Mouse (Mus musculus): ENCODE results near the gene Slc25a16. TPM values are rescaled to one million over a fixed set of nuclear protein-coding genes. Genes with fewer than 3 reads are reported as not detected.

Slc25a16 gene
- polyA plus RNA-seq (2016; fragmentation: Nextera tagmentation; extraction: Ambion mirVana) = 8.8 and 11.3 TPM in 2 replicates

GRCm38 (mm10) chr10:62919925-62920765 is at the start of gene Slc25a16:
Slc25a16 (plus strand) TSS chr10:62920633.
- 6% methylated on average over 50 of the region's 50 CpGs for WGBS
- Histone ChIP-seq H3K27me3 (ENCODE audit: low read depth, poor library complexity, severe bottlenecking) (no peaks in the 10 kb centered on the region), H3K36me3 (no peaks in the 10 kb centered on the region), H3K4me3 (peak within 1 kb of the TSS; percentile 91), H3K4me1 (peaks cover 16% of the 10 kb centered on the region), H3K9me3 (replicated peaks) (no peaks in the 10 kb centered on the region), H3K27ac (peak within 1 kb of the TSS; percentile 88)
- DNase-seq (ENCODE audit: low spot score) = peak; percentile 96

DNA sequence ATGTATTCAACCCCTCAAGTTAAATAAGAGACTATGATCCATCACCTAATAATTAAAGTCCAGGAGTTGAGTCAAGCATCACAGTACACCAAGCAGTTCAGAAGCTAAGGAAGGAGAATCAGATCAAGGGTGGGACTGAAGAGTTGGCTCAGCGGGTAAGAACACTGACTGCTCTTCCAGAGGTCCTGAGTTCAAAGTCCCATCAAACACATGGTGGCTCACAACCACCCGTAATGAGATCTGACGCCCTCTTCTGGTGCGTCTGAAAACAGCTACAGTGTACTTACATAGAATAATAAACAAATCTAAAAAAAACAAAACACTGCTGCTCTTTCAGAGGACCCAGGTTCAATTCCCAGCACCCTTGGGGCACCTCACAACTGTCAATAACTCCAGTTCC is 45.6 kb upstream of the Slc25a16 start:
- WGBS = 82% methylated on average over 4 of the region's 4 CpGs
- no peaks in the 10 kb centered on the region for H3K9me3 ChIP-seq (replicated peaks)
- no peaks in the 10 kb centered on the region for H3K27me3 ChIP-seq (ENCODE audit: low read depth, poor library complexity, severe bottlenecking)
- H3K4me3 ChIP-seq = no peak overlapping the region
- H3K36me3 ChIP-seq = peaks cover 25% of the 10 kb centered on the region
- H3K27ac ChIP-seq = no peak overlapping the region
- DNase-seq (ENCODE audit: low spot score) = no peak
- H3K4me1 ChIP-seq = no peaks in the 10 kb centered on the region

DNA sequence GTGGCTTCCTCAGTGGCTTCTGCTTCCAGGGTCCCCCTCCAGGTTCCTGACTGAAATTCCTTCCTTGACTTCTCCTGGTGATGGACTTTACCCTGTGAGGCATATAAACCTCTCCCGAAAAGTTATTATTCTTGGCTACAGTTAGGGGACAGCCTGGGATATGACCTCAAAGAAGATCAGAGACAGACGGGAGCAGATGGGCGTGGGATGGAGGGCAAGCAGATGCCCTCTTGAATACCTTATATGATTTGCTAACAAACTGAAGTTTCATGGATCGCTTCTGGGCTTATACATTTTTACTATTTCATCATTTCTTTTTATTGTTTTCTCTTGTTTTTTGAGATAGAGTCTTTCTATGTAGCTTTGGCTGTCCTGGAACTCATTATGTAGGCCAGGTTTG is 44.9 kb upstream of the Slc25a16 start:
- no peaks in the 10 kb centered on the region for H3K4me1 ChIP-seq
- H3K36me3 ChIP-seq = peaks cover 26% of the 10 kb centered on the region
- no peaks in the 10 kb centered on the region for H3K27me3 ChIP-seq (ENCODE audit: low read depth, poor library complexity, severe bottlenecking)
- H3K27ac ChIP-seq = no peak overlapping the region
- 91% methylated on average over 4 of the region's 4 CpGs for WGBS
- no peak for DNase-seq (ENCODE audit: low spot score)
- H3K4me3 ChIP-seq = no peak overlapping the region
- no peaks in the 10 kb centered on the region for H3K9me3 ChIP-seq (replicated peaks)

DNA sequence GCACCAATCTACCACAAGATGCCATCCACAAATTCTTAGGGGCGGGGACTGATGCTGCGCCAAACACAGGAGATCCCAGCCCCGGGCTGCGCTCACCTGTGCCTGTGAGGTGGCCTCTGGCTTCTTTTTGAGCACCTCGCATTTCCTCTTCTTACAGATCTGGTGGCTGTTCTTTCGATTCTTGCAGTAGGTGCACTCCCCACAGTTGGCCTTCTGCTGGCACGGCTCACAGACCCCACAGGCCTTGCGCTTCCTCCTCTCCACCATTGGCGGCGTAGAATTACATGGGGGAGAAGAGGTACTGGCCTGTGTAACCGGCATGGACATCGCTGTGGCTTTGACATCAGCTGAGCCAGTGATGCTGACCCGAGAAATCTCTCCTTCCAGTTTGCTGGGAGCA is 42.4 kb upstream of the Slc25a16 start:
- Histone ChIP-seq H3K27ac (no peak overlapping the region), H3K9me3 (replicated peaks) (no peaks in the 10 kb centered on the region), H3K4me3 (no peak overlapping the region), H3K36me3 (peaks cover 26% of the 10 kb centered on the region), H3K4me1 (no peaks in the 10 kb centered on the region), H3K27me3 (ENCODE audit: low read depth, poor library complexity, severe bottlenecking) (no peaks in the 10 kb centered on the region)
- DNase-seq (ENCODE audit: low spot score) = no peak
- 86% methylated on average over 13 of the region's 13 CpGs for WGBS

DNA sequence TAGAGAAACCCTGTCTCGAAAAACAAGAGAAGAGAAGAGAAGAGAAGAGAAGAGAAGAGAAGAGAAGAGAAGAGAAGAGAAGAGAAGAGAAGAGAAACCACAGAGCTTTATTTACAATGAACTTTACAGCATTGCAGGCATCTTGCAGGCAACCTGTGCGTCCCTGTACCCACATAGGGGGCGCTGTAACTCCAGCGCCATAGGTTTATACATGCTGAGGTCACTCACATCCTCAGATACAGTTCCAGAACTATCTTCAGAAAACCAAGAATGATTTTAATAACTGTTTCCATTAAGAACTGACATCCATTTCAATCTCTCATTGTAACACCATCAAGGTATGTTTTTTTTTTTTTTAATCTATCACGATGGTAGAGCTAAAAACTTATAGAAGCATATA is 39.2 kb upstream of the Slc25a16 start:
- 52% methylated on average over 5 of the region's 5 CpGs for WGBS
- Histone ChIP-seq H3K27me3 (ENCODE audit: low read depth, poor library complexity, severe bottlenecking) (0 out of 2 replicates have a peak, but pooled peaks cover 4% of the 10 kb centered on the region), H3K9me3 (replicated peaks) (no peaks in the 10 kb centered on the region), H3K4me3 (no peak overlapping the region), H3K27ac (no peak overlapping the region), H3K4me1 (peaks cover 16% of the 10 kb centered on the region), H3K36me3 (peaks cover 26% of the 10 kb centered on the region)
- DNase-seq (ENCODE audit: low spot score) = no peak

GRCm38 (mm10) chr10:62883933-62884372 is 36.5 kb upstream of the Slc25a16 start:
- no peak for DNase-seq (ENCODE audit: low spot score)

DNA sequence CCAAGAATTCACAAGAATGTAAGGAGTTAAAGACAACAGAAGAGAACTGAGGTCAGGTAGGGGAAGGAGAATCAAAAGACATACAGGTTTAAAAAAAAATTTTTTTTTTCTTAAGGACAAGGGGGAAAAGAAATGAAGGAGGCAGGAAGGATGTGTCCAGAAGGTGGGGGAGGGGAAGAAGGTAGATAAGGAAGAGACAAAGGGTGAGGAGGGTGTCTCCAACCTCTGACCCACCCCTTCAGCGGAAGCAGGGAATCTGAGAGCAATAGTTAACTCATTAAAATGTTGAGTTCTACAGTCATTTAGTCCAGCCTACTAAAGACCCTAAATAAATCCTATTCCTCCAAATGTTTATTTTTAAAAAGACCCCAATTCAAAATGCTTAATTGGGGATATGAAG is 35.9 kb upstream of the Slc25a16 start:
- Histone ChIP-seq H3K27ac (no peak overlapping the region), H3K4me1 (peaks cover 20% of the 10 kb centered on the region)
- WGBS = 34% methylated on average over 1 of the region's 1 CpGs

More at GRCm38 (mm10) chr10:62883933-62884372, 36.5 kb upstream of the Slc25a16 start:
- no peaks in the 10 kb centered on the region for H3K9me3 ChIP-seq (replicated peaks)
- H3K27ac ChIP-seq = no peak overlapping the region
- peaks cover 7% of the 10 kb centered on the region; the same call in 1 of the 2 replicates for H3K27me3 ChIP-seq (ENCODE audit: low read depth, poor library complexity, severe bottlenecking)
- 10% methylated on average over 9 of the region's 9 CpGs for WGBS
- H3K4me1 ChIP-seq = peaks cover 20% of the 10 kb centered on the region
- no peak overlapping the region for H3K4me3 ChIP-seq
- peaks cover 10% of the 10 kb centered on the region for H3K36me3 ChIP-seq

DNA sequence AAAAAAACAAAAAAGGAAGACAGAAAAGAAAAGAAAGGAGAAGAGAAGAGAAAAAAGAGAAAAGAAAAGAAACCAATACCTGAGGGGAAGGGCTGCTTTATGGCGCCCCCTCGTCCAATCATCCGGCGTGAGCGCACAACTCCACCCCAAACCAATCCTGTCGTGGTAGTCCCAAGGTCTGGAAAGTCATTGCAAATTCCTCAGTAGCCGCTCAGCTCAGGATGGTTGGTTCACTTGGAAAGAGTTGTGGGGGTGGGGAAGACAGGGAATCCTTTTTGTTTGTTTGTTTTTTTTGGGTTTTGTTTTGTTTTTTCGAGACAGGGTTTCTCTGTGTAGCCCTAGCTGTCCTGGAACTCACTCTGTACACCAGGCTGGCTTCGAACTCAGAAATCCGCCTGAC is 35.0 kb upstream of the Slc25a16 start:
- H3K27ac ChIP-seq = no peak overlapping the region
- DNase-seq (ENCODE audit: low spot score) = no peak
- peaks cover 7% of the 10 kb centered on the region; the same call in 1 of the 2 replicates for H3K27me3 ChIP-seq (ENCODE audit: low read depth, poor library complexity, severe bottlenecking)
- H3K36me3 ChIP-seq = no peaks in the 10 kb centered on the region
- H3K9me3 ChIP-seq (replicated peaks) = no peaks in the 10 kb centered on the region
- peaks cover 20% of the 10 kb centered on the region for H3K4me1 ChIP-seq
- WGBS = 20% methylated on average over 10 of the region's 10 CpGs
- H3K4me3 ChIP-seq = peak overlapping the region; percentile 65

More for the DNA sequence above, 35.9 kb upstream of the Slc25a16 start:
- Histone ChIP-seq H3K36me3 (peaks cover 4% of the 10 kb centered on the region), H3K9me3 (replicated peaks) (no peaks in the 10 kb centered on the region), H3K27me3 (ENCODE audit: low read depth, poor library complexity, severe bottlenecking) (peaks cover 7% of the 10 kb centered on the region; the same call in 1 of the 2 replicates), H3K4me3 (no peak overlapping the region)
- no peak for DNase-seq (ENCODE audit: low spot score)

- Histone ChIP-seq H3K4me3 (peak overlapping the region; percentile 65), H3K27ac (peak overlapping the region; percentile 84), H3K36me3 (no peaks in the 10 kb centered on the region), H3K27me3 (ENCODE audit: low read depth, poor library complexity, severe bottlenecking) (peaks cover 7% of the 10 kb centered on the region; the same call in 1 of the 2 replicates), H3K4me1 (peaks cover 20% of the 10 kb centered on the region), H3K9me3 (replicated peaks) (no peaks in the 10 kb centered on the region)
- 0% methylated on average over 38 of the region's 38 CpGs for WGBS
- DNase-seq (ENCODE audit: low spot score) = no peak
These were observed 34.2 kb upstream of the Slc25a16 start for GRCm38 (mm10) chr10:62885969-62886798.

DNA sequence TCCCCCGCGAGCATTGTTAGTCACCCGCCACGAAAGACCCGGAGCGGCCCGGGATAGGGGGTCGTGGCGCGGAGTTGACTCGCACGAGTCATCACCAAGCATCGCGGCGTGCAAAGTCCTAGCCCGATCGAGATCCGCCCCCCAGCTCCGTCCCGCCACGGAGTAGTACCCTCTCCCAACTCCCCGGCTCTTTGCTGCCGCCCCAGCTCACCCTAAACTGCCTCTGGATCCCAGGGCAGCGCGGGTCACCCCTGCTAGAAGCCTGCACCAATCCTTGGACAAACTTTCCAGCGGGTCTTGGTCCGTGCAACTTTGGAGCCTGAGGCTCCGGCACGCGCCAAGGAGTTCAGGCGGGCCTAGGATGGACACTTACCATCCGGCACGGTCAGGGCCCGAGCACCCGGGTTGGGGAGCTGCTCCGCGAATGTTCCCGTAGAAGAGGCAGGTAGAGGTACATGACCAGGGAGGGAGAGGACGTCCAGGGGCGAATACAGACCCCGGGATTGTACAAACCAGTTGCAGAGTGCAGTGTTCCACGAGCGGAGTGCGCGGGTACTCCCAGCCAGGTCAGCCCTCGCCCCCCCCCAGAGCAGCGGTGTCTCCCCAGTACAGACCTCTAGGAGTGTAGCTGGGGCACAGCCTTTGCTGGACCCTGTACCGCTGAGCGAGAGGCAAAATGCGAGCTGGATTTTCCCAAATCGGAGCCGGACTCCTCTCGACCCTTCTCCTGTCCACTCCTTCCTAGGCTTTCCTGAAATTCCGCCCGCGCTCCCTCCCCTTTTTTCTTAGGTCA is 33.4 kb upstream of the Slc25a16 start:
- under 1% methylated on average over 56 of the region's 56 CpGs for WGBS

GRCm38 (mm10) chr10:62891025-62891424 is 29.4 kb upstream of the Slc25a16 start:
- peaks cover 6% of the 10 kb centered on the region for H3K4me1 ChIP-seq
- H3K4me3 ChIP-seq = no peak overlapping the region
- no peak overlapping the region for H3K27ac ChIP-seq
- no peak for DNase-seq (ENCODE audit: low spot score)
- 85% methylated on average over 3 of the region's 3 CpGs for whole genome bisulfite sequencing
- no peaks in the 10 kb centered on the region for H3K36me3 ChIP-seq
- H3K27me3 ChIP-seq (ENCODE audit: low read depth, poor library complexity, severe bottlenecking) = peaks cover 3% of the 10 kb centered on the region; the same call in 1 of the 2 replicates
- H3K9me3 ChIP-seq (replicated peaks) = no peaks in the 10 kb centered on the region

More for the DNA sequence above, 33.4 kb upstream of the Slc25a16 start:
- H3K36me3 ChIP-seq = no peaks in the 10 kb centered on the region
- H3K4me1 ChIP-seq = peaks cover 20% of the 10 kb centered on the region
- H3K9me3 ChIP-seq (replicated peaks) = no peaks in the 10 kb centered on the region
- peaks cover 7% of the 10 kb centered on the region; the same call in 1 of the 2 replicates for H3K27me3 ChIP-seq (ENCODE audit: low read depth, poor library complexity, severe bottlenecking)
- H3K27ac ChIP-seq = peak overlapping the region; percentile 84
- H3K4me3 ChIP-seq = peak overlapping the region; percentile 65
- peak; percentile 94 for DNase-seq (ENCODE audit: low spot score)

- no peaks in the 10 kb centered on the region for H3K36me3 ChIP-seq
- H3K27ac ChIP-seq = no peak overlapping the region
- H3K9me3 ChIP-seq (replicated peaks) = no peaks in the 10 kb centered on the region
- no peaks in the 10 kb centered on the region for H3K4me1 ChIP-seq
- no peak for DNase-seq (ENCODE audit: low spot score)
- no peak overlapping the region for H3K4me3 ChIP-seq
- peaks cover 3% of the 10 kb centered on the region; the same call in 1 of the 2 replicates for H3K27me3 ChIP-seq (ENCODE audit: low read depth, poor library complexity, severe bottlenecking)
- whole genome bisulfite sequencing = 21% methylated on average over 4 of the region's 4 CpGs
These were observed 27.7 kb upstream of the Slc25a16 start for GRCm38 (mm10) chr10:62892549-62893232.

All from limb, embryonic 10.5 days (tissue).